Mouse (Mus musculus) embryo, embryonic 9.5 days (tissue): ENCODE measurements at regions not wholly inside any gene's neighbourhood (a gene's known extent, or its start where the extent isn't known, plus 50 kb on each side); places are given as distances from the start of the nearest gene placed in this dataset.

Experiments
- DNase-seq: peaks from one replicate; pipeline ENCODE4 v3.0.0-alpha.2; 2017; ENCODE audit errors: extremely low spot score

DNA sequence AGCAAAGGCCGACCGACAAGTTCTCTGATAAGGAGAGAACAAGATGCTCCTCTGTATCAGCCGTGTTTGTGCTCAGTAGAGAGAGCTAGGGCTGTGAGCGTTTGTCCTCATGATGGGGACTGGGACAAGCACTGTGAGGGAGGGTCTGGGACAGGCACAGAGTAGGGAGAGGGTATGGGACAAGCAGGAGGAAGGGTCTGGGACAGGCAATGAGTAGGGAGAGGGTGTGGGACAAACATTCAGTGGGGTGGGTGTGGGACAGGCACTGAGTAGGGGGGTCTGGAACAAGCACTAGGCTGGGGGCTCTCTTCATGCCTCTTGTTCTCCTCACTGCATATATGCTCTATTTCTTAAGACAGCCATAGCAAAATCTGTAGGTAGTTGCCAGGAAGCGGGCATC lies 70.2 kb upstream of the Plcl2 start:
- DNase-seq = no peak

DNA sequence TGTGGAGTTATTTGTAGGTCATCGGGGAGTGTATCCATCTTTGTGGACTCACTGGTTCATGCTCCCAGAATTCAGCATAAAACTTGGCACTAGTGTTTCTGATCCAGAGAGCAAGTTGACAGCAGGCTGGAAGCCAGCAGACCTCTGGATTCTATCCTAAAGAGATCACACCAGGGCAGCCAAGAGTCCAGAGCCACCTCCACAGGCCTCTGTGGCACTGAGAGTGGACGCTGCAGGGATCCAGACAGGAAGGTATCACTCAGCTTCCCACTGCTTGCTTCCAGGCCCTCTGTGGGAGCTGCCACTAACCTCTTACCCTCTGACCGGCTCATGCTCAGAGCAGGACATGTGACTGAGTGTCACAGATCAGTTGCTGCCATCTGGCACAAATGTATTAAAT lies 69.8 kb upstream of the Plcl2 start:
- no peak for DNase-seq

DNA sequence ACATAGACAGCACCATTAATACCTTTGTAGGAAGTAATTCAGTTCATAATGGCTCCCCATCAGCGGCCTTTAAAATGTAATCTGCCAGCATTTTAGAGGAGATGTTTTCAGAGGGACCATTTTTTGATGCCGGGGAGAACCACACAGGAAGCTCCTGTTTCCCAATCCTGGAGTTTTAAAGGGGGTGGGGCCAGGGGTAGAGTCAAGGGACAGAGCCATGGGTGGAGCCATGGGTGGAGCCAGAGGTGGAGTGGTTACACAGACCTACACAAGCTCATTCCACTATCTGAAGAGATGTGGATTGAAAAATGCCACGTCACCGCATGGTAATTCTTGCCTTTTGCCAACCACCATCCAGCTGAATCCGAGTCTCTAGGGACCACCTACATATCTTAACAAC lies 67.1 kb upstream of the Plcl2 start:
- no peak for DNase-seq

DNA sequence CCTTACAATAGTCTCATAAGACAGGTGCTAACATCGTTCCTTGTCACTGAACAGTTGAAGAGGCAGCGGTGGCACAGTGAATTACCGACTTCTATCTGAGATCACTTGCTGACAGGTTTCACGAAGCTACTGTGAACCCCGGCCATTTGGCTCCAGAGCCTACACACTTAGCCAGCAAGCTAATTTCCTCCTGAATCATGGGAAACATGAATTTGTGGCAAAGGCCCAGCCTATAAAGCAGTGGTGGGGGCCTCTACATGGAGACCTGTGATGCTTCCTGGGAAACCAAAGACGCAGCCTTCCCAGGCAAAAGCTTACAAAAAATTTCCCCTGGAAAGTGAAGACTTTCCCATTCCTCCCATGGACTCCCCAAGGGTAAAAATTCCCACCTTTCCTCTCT lies 66.3 kb upstream of the Plcl2 start:
- no peak for DNase-seq

DNA sequence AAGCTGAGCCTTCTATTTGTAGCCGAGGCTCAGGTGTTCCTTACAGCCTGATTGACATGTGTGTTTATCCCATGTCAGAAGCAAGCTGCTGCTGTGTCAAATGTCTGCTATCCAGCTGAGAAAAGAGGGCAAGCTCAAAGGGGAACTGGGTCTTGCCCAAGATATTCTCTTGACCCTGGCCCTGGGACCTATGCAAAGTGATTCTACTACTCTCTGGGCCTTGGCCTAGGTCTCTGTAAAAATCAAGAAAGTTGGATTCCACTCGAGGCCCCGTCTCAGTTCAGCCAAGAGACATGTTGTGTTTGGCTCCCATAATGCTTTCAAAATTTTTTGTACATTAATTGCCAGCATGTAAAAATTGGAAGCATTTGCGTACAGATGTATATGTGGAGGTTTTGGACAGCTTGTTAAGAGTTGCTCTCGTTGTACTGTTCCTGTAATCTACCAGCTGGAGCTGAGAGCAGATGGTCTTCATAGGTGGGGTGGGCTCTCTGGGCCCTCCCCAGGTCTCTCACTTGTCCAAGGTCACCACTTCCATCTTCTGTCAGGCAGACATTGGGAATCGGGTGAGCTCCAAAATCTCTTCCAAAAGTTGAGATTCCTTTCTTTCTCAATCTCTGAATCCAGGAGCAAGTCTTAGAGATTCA lies 65.7 kb upstream of the Plcl2 start:
- DNase-seq = no peak

DNA sequence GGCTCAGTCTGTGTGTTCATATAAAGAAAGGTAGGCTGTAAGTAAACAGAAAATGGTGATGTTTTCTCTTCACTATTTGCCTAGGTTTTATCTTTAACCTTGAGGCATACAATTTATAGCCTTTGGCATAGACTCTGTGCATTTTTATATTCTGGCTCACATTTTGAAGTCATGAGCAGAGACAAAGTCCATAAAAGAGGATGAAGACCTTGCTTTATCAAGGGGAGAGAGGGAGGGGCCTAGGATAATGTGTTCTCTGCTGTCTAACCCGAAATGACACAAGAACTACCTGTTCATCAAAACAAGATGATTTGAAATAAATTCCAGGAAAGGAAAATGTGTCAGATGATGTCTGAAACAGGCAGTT lies 65.2 kb upstream of the Plcl2 start:
- no peak for DNase-seq

DNA sequence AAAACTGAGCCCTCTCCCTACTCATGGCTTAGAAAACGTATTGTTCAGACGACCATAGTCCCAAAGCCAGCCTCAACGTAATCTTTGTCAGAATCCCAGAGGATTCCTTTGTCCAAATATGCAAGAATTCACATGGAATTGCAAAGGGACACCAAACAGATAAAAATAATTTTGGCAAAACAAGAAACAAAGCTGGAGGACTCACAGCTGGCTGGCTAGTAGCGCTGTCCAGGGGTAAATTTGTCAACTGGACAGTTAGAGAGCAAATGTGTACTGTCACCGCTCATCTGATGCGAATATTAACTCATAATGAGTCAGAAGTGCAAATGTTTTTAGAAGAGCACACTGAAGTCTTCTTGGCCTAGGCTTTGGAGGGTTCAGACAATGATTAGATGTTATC lies 60.5 kb upstream of the Plcl2 start:
- DNase-seq = no peak

DNA sequence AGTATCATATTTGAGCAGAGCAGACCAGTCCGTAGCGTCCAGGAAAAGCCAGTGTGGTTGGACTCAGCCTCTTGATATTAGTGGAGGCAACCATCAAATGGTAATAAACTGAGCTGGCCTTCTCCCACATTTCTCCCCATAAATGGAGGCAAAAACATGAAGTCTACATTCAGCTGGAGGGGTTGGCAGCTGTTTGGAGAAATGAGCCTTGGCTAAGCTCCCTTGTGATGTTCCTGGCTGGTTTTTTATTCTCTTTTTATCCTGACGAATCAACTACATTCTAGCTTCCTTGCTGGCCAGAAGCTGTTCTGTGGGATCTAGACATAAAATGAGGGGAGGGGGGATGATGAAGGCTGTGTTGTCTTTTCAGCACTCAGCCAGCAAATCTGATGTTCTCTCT lies 57.6 kb upstream of the Plcl2 start:
- no peak for DNase-seq

DNA sequence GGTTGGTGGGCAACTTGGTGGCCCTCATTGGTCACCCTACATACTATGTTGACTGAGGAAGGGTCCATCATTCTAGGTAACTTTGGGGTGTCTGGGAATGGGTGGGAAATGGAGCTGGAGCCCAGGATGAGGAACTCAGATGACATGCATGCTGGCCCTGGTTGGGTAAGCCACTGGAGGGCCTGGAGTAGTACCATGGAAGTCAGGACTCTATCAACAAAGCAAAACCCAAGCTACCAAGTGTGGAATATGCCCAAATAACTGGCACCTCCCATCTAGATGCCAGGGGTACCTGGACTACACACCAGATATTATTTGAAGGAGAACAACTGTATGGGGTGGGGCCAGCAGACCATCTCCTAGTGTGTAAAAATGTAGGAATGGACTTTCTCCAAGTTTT lies 55.7 kb upstream of the Plcl2 start:
- no peak for DNase-seq

DNA sequence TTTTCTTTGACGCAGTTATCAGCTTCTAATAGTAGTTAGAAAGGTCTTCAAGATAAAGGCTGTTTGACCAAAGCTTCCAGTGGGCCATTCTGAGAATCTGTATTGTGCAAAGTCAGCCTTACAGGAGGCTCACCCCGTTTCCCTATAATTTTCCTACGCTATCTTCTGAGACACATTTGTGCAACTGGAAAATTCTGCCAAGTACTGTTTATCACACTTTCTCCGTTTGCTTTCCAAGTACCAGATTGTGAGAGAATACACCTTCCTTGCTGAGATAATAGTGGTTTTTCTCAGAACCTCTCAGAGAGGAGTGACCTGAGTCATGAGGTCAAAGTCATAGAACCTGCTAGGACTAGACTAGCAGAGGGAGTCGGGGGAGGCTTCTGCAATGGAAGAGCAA lies 55.2 kb upstream of the Plcl2 start:
- DNase-seq = no peak

DNA sequence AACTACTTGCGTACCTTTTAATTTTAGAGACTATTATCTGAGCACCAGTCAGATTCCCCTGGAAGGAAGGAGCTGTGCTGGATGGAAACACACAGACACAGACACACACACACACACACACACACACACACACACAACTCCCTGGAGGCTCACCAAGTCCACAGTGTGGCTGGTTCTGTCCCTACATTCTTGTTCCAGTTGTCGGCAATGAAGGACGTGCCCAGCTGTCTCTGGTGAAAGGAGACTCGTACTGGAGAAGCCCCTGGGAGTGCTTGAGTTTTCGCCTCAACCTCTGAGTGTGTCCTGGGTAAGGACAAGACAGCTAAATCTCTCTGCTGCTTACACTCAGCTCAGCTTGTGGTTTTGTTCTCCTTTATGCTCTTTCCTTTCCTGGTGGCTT lies 54.3 kb upstream of the Plcl2 start:
- DNase-seq = no peak

DNA sequence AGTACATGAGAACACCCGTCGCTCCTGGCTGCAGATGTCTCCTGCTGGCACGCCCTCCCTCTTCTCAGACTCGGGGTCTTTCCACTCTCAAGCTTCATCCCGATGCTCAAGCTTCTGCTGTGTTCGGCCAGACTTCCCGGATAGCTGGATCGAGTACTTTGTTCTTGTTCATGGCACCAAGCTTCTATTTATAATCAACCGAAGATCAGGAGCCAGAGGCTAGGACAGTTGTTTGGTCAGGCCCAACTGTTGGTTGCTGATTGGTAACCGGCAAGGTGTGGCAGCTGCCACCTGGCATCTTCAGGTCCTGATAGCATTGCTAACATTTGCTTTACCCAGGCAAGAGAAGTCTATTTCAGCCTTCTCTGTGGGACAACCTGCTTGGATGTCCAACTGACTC lies 53.5 kb upstream of the Plcl2 start:
- DNase-seq = no peak

DNA sequence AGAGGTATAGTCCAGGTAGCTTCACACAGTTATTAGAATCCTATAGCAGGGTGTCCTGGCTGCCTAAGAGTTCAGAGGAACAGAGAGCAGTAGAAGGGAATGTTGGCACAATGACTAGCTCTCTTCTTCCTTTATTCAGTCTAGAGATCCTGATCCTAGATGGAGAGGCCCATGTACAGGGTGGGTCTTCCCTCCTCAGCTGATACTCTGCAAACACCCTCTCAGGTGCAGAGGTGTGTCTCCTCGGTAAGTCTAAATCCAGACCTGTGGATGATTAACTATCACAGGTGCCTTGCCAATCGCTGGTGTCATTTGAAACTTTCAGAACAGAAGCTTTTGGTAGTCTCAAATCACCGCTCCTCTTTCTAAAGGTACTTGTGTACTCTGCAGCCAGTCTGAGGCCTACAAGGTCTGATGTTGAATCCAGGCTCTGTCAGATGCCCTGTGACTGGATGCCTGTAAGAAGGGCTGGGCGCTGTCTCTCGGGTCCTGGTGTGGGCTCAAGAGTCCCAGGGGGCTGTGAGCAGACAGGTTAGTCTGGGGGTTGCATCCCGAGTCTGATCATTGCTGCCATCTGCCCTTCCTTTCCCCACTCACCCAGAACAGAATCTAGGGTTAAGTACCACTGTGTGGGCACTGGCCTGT lies 52.0 kb upstream of the Plcl2 start:
- DNase-seq = no peak

DNA sequence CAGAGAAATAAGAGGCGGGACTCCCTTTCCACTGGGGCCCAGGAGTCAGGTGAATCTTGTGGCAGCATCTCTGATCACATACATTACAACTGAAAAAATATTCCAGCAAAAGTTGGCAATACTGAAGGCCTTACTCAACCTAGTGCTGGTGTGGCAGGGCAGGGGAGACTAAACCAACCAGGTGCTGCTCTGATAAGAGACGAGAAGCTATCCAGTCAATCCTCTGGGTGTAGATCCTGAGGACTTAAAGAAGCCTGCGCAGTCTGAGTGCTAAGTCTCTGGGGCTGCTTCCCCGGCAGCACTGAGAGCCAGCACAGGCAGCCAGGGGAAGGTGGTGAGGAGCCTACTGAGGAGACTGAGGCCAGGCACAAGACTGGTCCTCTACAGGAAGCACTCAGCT lies 51.0 kb upstream of the Plcl2 start:
- DNase-seq = no peak
